Mouse (Mus musculus) heart, postnatal 10 days (tissue): ENCODE data around the gene Myh9. TPM values are rescaled to one million over a fixed set of nuclear protein-coding genes. Genes with fewer than 3 reads are reported as not detected.
"Not testable (repeated sequence)": the region's sequence is repeated elsewhere in the genome, so short reads cannot be mapped to it uniquely, and the experiment has no call there.

ENCODE experiments used
- DNase-seq, 2 experiments: peaks; one replicate each; pipeline ENCODE4 v3.0.0; 2021
- intact Hi-C: fragments of 180-260 bp; cut with DNase I; formaldehyde crosslinking; loops from one replicate; pipeline ENCODE4 v1.15.1; 2025
- total RNA-seq, 2 experiments: library from RNA; stranded (reverse); gene quantifications; 2 replicates each; pipeline ENCODE4 v1.2.3; 2021

Myh9 gene
- total RNA-seq, 2 experiments from 2014 or later = 206 to 221 TPM

- intact Hi-C loops = no loop called here
- DNase-seq = no peak
Observed at GRCm38 (mm10) chr15:77868340-77868739, 26.4 kb upstream of the Myh9 start.

DNA sequence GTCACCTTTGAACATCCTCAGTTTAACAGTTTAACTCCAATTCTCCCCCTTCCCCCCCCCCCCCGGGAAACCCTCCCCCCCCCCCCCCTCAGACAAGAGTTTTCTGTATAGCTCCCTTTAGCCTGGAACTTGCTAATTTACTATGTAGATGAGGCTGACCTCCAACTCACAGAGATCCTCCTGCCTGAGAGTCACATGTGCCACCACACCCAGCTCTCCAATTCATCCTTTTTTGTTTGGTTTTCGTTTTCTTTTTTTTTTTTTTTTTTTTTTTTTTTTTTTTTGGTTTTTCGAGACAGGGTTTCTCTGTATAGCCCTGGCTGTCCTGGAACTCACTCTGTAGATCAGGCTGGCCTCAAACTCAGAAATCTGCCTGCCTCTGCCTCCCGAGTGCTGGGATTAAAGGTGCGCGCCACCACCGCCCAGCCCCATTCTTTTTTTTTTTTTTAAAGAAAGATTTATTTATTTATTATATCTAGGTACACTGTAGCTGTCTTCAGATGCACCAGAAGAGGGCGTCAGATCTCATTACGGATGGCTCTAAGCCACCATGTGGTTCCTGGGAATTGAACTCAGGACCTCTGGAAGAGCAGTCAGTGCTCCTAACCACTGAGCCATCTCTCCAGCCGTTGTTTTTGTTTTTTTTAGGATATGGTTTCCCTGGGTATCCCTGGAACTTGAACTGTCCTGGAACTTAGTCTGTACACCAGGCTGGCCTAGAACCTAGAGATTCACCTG is 25.4 kb upstream of the Myh9 start:
- intact Hi-C loops, DNase-seq: not testable (repeated sequence)

- DNase-seq = no peak
- intact Hi-C loops = no loop called here
Observed at GRCm38 (mm10) chr15:77866583-77867220, 24.7 kb upstream of the Myh9 start.

DNA sequence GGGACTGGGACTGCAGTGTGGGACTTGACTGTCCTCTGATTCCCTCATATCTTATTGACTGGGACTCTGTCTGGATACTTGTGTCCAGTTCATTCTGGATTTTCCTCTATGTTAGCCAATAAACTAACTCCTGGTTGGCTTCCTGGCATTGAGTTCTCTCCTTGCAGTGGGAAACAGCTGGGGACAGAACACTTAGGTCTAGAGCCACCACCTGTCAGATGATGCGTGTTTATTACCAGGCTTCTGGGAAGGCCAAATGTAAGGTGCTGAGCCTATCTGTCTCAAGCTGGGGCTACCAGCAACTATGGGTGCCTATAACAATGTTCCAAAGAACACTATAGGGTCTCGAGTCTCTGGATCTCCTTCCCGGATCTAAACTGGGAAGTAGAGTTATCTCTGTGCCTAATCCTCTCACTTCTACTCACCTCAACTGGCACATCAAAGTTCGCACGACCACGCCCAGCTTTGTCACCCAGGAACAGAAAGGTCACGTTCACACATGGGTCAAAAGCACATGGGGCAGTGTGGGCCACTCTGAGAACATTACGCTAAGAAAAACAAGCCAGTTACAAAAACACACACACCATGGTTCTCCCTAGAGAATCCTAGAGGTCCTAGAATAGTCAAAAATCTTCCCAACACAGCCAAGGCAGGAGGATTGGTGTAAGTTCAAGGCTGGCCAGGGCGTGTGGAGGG is 22.2 kb upstream of the Myh9 start:
- intact Hi-C loops = no loop called here
- no peak for DNase-seq

DNA sequence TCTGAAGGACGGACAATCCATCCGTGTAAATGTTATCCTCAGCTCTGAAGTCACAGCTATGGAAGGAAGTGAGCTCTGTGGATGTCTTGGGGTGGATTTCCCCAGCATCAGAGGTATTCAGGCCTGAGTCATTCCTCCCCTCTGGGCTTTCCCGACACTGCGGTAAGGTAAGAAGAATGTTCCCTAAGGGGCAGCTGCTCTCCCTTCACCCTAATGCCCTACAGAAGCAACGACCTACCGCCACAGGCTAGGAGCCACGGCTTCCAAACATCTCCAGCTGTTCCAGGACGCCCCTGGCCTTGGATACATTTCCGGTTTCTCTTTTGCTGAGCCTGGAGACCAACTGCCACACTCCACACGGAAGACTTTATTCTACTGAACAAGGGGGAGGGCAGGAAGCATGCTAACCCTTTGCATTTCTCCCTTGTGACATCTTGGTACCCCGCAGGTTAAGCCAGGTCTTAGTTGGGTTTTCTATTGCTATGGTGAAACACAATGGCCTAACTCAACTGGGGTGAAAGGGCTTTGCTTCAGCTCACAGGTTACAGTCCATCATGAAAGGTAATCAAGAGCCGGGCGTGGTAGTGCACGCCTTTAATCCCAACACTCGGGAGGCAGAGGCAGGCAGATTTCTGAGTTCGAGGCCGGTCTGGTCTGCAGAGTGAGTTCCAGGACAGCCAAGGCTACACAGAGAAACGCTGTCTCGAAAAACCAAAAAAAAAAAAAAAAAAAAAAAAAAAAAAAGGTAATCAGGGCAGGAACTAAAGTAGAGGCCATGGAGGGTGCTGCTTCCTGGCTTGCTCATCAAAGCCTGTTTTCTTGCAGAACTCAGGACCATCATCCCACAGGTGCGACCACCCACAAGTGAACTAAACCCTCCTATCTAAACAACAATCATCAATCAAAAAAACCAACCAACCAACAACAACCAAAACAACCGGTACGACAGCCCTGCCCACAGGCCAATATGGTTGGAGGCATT is 21.3 kb upstream of the Myh9 start:
- intact Hi-C loops = no loop called here
- DNase-seq = no peak

GRCm38 (mm10) chr15:77860081-77860665 is 18.2 kb upstream of the Myh9 start:
- no peak for DNase-seq

DNA sequence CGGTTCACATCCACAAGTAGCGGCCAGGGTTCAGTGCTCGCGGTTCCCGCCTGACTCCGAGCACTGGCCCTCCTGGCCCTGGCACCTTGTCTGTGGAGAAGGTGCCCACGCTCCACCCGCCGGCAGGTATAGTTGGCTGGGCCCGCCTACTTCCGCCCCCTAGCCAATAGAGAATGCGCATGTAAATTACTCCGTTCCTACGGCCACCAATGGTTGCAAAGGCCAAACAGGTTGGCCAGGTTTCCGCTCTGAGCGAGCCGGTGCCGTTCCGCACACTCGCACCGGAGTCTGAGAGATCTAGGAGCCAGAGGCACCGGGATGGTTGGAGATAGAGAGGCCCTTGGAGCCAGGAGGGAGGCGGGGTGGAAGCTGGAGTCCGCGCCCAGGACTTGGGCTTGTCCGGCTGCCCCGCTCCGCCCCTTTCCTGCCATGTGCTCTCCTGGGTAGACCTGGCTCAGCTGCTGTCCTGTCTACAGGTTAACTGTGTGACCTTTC is 15.7 kb upstream of the Myh9 start:
- peak; percentile 59 to 65 for DNase-seq
- intact Hi-C loops = loop anchor here (5.0 kb wide), 1 partner anchor 55 kb away; no protein-coding TSS in a partner anchor

More at GRCm38 (mm10) chr15:77860081-77860665, 18.2 kb upstream of the Myh9 start:
- intact Hi-C loops = no loop called here

- intact Hi-C loops = loop anchor here (5.0 kb wide), 1 partner anchor 56 kb away; no protein-coding TSS in a partner anchor
- peak; percentile 72 to 77 for DNase-seq
Observed at GRCm38 (mm10) chr15:77856541-77856940, 14.6 kb upstream of the Myh9 start.

DNA sequence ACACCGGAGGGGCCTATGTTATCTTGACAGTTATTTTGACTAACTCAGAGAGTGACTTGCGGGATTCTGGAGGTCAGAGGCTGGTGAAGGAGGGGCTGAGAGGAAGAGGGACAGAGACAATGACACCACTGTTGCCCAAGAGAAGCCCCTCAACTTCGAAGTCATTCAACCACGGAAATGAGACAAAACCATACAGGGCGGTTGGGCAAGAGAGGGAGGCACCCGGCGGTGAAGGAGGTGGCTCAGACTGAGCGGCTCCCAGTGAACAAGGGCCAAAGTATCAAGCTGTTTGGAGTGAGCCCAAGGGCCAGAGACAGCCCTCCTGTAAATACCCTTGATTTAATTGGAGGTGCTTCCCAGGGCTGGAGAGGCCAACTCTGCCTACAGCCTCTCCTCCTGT is 13.3 kb upstream of the Myh9 start:
- intact Hi-C loops = loop anchor here (5.0 kb wide), 1 partner anchor 57 kb away; no protein-coding TSS in a partner anchor
- DNase-seq = no peak

- intact Hi-C loops = no loop called here
- DNase-seq = no peak
Observed at GRCm38 (mm10) chr15:77852001-77852400, 10.0 kb upstream of the Myh9 start.

- intact Hi-C loops = no loop called here
- DNase-seq = peak in 1 of 2 experiments; percentile 35
Observed at GRCm38 (mm10) chr15:77851136-77851535, 9.2 kb upstream of the Myh9 start.

DNA sequence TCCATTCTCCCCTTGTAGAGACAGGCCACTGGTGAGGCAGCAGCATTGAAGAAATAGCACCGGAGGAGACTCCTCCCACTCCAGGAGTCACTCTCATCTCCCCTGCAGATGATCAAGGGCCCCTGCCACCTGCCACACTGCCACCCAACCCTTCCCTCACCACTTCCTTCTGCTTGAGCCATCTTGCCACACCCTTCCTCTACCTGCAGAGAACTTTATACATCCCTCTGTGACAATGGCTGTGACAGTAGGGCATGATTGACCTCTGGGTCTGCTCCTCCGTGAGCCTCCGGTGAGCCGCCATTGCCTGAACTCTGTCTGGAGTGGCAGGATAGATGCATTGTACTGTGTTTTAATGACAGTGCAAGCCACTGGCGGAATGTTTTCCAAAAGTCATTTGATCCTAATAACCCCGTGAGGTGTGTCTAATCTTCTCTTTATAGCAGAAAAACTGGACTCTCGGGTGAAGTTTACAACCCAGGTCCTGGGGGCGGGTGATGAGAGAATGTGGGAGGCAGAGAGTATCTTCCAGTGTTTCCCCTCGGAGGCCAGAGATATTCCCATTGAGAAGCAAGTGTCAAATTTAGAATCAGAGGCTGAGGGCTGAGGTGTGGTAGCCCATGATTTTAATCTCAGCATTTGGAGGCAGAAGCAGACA is 7.7 kb upstream of the Myh9 start:
- intact Hi-C loops = no loop called here
- DNase-seq = no peak

GRCm38 (mm10) chr15:77849039-77849436 is 7.1 kb upstream of the Myh9 start:
- intact Hi-C loops = no loop called here
- no peak for DNase-seq

- no peak for DNase-seq
- intact Hi-C loops = no loop called here
Observed at GRCm38 (mm10) chr15:77848415-77849038, 6.6 kb upstream of the Myh9 start.

GRCm38 (mm10) chr15:77847826-77848225 is 5.9 kb upstream of the Myh9 start:
- DNase-seq = no peak
- intact Hi-C loops = no loop called here

DNA sequence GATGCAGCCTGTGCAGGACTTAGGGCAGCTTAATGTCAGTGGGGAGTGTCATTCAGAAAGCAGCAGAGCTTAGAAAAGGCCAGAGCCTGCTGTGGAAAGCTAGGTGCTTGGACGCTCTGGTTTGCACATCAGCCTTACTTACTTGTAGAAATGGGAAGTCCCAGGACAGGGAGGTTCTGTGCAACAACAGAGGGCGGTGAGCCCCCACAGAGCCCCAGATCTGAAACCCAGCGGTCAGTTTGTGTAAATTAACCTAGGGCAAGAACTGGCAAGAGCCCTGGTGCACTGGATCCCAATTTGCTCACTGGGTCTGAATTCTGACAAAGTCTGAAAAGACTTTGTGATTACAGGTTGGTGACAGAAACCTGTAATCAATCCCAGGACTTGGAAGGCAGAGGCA is 5.1 kb upstream of the Myh9 start:
- no peak for DNase-seq
- intact Hi-C loops = no loop called here

- intact Hi-C loops, DNase-seq: not testable (repeated sequence)
Observed at GRCm38 (mm10) chr15:77845931-77846595, 4.1 kb upstream of the Myh9 start.

GRCm38 (mm10) chr15:77844955-77845635 is 3.1 kb upstream of the Myh9 start:
- no peak for DNase-seq
- intact Hi-C loops = loop anchor here (5.0 kb wide), 1 partner anchor 67 kb away; no protein-coding TSS in a partner anchor
